Mouse (Mus musculus): Measurements from ENCODE around the gene Wwp2. TPM values are rescaled to one million over a fixed set of nuclear protein-coding genes. Genes with fewer than 3 reads are reported as not detected.

Gene Wwp2
- polyA plus RNA-seq, 1 experiment from 2014 or later = 41.2 TPM

DNA sequence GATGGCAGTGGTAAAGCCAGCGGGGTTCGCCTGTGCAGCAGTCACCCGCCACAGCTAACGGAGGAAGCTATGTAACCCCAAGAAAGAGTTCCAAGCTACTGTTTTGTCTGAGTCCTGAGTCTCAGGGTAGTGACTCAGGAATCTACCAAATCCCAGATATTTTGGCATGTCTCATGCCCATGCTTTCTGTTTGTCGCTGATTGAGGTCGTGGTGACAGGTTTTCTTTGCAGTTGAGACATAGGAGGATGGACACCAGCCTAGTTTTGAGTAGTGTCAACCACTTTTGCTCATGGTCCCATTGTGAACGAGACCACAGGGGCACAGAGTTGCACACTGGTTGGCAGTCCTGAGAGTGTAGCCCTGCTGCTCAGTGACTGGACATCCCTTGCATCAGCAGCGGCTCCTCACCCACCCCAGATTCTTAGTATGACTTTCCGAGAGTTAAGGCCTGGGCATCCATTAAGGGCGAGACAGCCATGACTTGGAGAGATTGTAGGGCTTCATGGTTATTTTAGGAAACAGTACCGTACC is 109.5 kb downstream of the Wwp2 start:
- H3K36me3 ChIP-seq = peaks cover 57% of the 10 kb centered on the region
- ATAC-seq (ENCODE audit: low read depth) = no peak
- peak overlapping the region; percentile 4; the same call in 1 of the 2 replicates for H3K4me3 ChIP-seq
- H3K4me1 ChIP-seq (replicated peaks) = peaks cover 17% of the 10 kb centered on the region; the same call in 1 of the 2 replicates
- H3K4me2 ChIP-seq = peak overlapping the region; percentile 16; the same call in 1 of the 2 replicates
- 93% methylated on average over 11 of the region's 11 CpGs for WGBS
- H3K9ac ChIP-seq = peak overlapping the region; percentile 38; the same call in 1 of the 2 replicates
- H3K27ac ChIP-seq (replicated peaks) = peak overlapping the region; percentile 18; the same call in 1 of the 2 replicates
- no peaks in the 10 kb centered on the region for H3K9me3 ChIP-seq
- no peaks in the 10 kb centered on the region for H3K27me3 ChIP-seq

DNA sequence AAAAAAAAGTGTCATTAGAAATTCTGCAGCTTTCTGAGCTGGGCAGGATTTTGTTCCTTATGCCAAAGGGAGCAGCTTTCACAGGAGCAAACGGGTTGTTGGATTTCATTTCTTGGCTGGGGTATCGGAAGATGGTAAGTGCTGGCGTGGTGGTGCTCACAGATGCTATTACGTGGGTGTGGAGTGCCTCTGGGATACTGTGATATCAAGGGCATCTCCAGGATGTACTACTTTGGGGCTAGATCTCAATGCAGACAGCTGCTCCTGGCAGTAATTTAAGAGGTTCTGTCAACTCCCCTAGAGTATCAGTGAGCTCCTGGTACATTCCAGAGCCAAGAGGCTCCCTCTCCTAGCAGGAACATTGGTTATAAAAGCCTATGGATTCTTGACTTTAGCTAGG is 110.0 kb downstream of the Wwp2 start:
- H3K9ac ChIP-seq = peak overlapping the region; percentile 34; the same call in 1 of the 2 replicates
- H3K36me3 ChIP-seq = peaks cover 57% of the 10 kb centered on the region
- no peak overlapping the region for H3K4me2 ChIP-seq
- H3K4me1 ChIP-seq (replicated peaks) = peaks cover 17% of the 10 kb centered on the region; the same call in 1 of the 2 replicates
- no peaks in the 10 kb centered on the region for H3K9me3 ChIP-seq
- H3K4me3 ChIP-seq = peak overlapping the region; percentile 4; the same call in 1 of the 2 replicates
- no peak for ATAC-seq (ENCODE audit: low read depth)
- 0 out of 2 replicates have a peak overlapping the region, but pooled peaks have one; percentile 18 for H3K27ac ChIP-seq (replicated peaks)
- no peaks in the 10 kb centered on the region for H3K27me3 ChIP-seq
- 95% methylated on average over 4 of the region's 4 CpGs for WGBS

DNA sequence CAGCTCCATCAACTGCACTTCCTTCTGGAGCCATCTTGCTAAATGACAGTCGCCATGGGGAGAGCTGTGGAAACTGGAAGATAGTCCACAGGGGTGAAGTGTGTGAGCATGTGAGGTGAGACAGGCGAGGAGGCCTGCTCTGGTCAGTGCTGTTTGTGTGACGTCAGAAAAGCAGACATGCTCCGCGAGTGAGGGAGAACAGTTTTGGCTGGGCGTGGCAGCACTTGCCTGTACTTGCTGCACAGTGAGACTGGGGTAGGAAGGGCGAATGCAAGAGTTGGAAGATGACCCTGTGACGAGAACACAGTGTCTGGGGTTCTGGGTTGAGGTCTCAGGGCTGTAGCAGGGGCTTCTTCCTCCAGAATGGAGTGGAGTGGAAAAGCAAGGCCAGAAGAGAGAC is 110.7 kb downstream of the Wwp2 start:
- 86% methylated on average over 8 of the region's 8 CpGs for WGBS
- Histone ChIP-seq H3K4me2 (no peak overlapping the region), H3K9me3 (no peaks in the 10 kb centered on the region), H3K4me3 (peak overlapping the region; percentile 4; the same call in 1 of the 2 replicates), H3K9ac (no peak overlapping the region), H3K27me3 (no peaks in the 10 kb centered on the region), H3K36me3 (peaks cover 55% of the 10 kb centered on the region), H3K27ac (replicated peaks) (no peak overlapping the region), H3K4me1 (replicated peaks) (peaks cover 17% of the 10 kb centered on the region; the same call in 1 of the 2 replicates)
- no peak for ATAC-seq (ENCODE audit: low read depth)

DNA sequence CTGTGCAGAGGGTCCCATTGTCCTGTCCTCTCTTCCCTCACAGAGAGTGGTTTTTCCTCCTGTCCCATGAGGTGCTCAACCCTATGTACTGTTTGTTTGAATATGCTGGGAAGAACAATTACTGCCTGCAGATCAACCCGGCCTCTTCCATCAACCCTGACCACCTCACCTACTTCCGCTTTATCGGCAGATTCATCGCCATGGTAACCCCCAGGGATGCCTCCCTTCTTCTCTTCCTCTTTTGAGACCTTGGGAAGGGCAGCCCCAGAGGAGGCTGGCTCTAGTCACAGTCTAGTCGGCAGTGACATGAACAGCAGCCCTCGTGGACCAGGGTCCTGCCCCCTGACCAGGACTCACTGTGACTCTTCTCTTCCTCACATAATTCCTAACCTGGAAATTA is 116.1 kb downstream of the Wwp2 start:
- Histone ChIP-seq H3K36me3 (peaks cover 71% of the 10 kb centered on the region), H3K27me3 (no peaks in the 10 kb centered on the region), H3K9me3 (no peaks in the 10 kb centered on the region), H3K9ac (0 out of 2 replicates have a peak overlapping the region, but pooled peaks have one; percentile 26), H3K4me3 (no peak overlapping the region), H3K4me2 (no peak overlapping the region), H3K27ac (replicated peaks) (no peak overlapping the region), H3K4me1 (replicated peaks) (peaks cover 23% of the 10 kb centered on the region)
- ATAC-seq (ENCODE audit: low read depth) = no peak
- 48% methylated on average over 6 of the region's 6 CpGs for WGBS

DNA sequence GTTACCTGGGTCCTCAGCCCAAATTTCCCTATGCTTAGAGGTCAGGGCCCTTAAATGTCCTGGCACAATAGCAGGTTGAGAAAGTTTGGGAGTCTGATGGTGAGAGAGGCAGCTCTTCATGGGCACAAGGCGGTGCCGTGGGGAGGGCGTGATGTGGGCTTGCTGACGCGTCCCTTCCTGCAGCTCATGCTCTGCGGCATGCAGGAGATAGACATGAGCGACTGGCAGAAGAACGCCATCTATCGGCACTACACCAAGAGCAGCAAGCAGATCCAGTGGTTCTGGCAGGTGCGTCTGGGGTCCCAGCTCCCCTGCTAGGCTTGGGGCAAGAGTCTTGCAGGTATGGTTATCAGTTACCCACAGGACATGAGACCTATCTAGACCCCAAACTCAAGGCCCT is 119.1 kb downstream of the Wwp2 start:
- Histone ChIP-seq H3K27me3 (no peaks in the 10 kb centered on the region), H3K4me2 (no peak overlapping the region), H3K36me3 (peaks cover 67% of the 10 kb centered on the region), H3K4me3 (no peak overlapping the region), H3K9me3 (no peaks in the 10 kb centered on the region), H3K4me1 (replicated peaks) (peaks cover 24% of the 10 kb centered on the region), H3K9ac (no peak overlapping the region), H3K27ac (replicated peaks) (no peak overlapping the region)
- 97% methylated on average over 10 of the region's 10 CpGs for WGBS
- ATAC-seq (ENCODE audit: low read depth) = no peak

DNA sequence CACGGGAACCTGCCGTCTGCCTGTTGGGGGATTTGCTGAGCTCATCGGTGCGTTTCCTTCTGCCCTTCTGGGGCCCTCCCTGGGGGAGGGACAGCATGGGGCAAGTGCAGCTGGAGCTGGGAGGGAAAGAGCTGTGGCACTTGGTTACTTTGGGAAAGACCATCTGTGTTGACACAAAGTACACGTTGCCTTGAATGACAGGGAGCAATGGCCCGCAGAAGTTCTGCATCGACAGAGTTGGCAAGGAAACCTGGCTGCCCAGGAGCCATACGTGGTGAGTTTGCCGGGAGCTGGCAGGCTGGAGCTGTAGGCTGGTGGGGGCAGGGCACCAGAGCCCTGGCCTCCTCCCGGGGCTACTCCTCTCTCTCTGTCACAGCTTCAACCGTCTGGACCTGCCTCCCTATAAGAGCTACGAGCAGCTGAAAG is 120.4 kb downstream of the Wwp2 start:
- Histone ChIP-seq H3K4me1 (replicated peaks) (peaks cover 24% of the 10 kb centered on the region), H3K27me3 (no peaks in the 10 kb centered on the region), H3K9ac (0 out of 2 replicates have a peak overlapping the region, but pooled peaks have one; percentile 6), H3K9me3 (no peaks in the 10 kb centered on the region), H3K4me2 (no peak overlapping the region), H3K27ac (replicated peaks) (no peak overlapping the region; the same call in 1 of the 2 replicates), H3K36me3 (peaks cover 55% of the 10 kb centered on the region), H3K4me3 (no peak overlapping the region)
- peak; percentile 62; the same call in 1 of the 2 replicates for ATAC-seq (ENCODE audit: low read depth)
- WGBS = 41% methylated on average over 12 of the region's 12 CpGs

DNA sequence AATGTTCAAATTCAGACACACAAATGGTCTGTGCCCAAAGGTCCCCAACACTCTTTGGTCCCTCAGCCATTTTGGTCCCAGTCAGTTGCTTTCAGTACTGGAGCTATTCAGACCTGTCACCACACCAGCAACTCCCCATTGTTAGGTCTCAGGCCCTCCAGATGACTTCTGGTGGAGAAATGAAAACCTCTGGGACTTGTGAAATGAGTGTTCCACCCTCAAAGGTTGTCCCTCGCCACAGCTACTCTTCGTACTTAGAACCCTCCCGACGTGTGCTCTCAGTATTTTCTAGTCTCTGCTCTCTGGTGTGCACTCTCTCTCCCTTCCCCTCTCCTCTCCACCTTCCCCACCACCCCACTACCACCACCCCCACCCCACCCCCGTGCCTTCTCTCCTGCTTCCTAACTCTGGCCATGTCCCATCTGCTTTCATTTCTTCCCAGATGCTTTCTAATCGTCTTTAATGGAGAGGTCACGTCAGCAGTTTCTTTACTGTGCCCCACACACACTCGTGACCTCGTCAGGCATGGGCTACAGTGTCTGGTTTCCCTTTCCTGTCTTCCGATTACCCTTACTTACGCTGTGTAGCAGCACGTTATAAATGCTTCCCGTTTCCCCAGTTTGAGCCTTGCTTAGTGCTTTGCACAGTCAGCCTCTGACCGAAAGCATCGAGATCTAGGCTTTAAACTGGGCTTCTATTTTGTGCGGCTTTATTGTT is 124.8 kb downstream of the Wwp2 start:
- 67% methylated on average over 16 of the region's 16 CpGs for WGBS
- H3K27me3 ChIP-seq = no peaks in the 10 kb centered on the region

DNA sequence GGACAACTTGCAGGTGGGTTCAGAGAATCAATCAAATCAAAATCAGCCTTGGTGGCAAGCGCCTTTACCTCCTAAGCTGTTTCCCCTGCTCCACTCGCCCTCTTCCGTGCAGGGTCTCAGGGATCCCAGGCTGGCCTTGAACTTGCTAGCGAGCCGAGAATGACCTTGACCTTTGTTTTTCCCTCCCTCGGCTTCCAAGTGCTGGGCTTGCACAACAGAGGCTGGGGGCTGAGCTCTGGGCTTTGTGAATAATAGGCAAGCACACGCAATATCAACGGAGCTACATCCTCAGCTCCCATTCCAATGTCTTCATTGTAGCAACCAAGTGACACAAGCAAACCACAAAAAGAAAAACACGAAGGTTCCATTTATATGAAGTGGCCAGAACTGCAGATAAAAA is 126.0 kb downstream of the Wwp2 start:
- Histone ChIP-seq H3K27me3 (no peaks in the 10 kb centered on the region), H3K9me3 (no peaks in the 10 kb centered on the region), H3K4me1 (replicated peaks) (0 out of 2 replicates have a peak, but pooled peaks cover 6% of the 10 kb centered on the region), H3K4me2 (no peak overlapping the region), H3K9ac (no peak overlapping the region), H3K27ac (replicated peaks) (no peak overlapping the region), H3K36me3 (peaks cover 13% of the 10 kb centered on the region), H3K4me3 (no peak overlapping the region)
- WGBS = 75% methylated on average over 9 of the region's 9 CpGs
- no peak for ATAC-seq (ENCODE audit: low read depth)

More for the DNA sequence above, 124.8 kb downstream of the Wwp2 start:
- Histone ChIP-seq H3K27ac (replicated peaks) (no peak overlapping the region), H3K9ac (no peak overlapping the region), H3K9me3 (no peaks in the 10 kb centered on the region), H3K4me3 (no peak overlapping the region), H3K4me1 (replicated peaks) (peaks cover 17% of the 10 kb centered on the region), H3K36me3 (peaks cover 22% of the 10 kb centered on the region), H3K4me2 (no peak overlapping the region)
- no peak for ATAC-seq (ENCODE audit: low read depth)

DNA sequence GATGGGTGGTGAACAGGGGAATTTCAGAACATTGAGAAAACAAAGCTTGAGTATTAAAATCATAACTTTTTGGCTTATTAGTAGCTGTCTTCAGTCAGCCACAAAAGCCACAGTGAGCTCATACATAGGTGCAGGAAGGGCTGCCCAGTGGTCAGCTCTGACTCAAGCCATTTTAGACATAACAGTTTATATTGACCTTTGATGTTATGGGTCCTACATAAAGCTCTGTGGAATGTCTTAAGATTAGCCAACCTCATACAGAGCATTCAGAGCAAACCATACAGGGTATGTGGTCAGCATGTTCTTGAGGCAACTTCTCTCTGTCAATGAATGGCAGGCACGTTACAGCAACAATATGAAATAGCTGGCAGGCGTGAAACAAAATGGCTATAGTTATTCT is 134.9 kb downstream of the Wwp2 start:
- no peak for ATAC-seq (ENCODE audit: low read depth)
- Histone ChIP-seq H3K4me3 (no peak overlapping the region), H3K9me3 (no peaks in the 10 kb centered on the region), H3K27me3 (no peaks in the 10 kb centered on the region), H3K27ac (replicated peaks) (no peak overlapping the region), H3K4me1 (replicated peaks) (no peaks in the 10 kb centered on the region), H3K36me3 (no peaks in the 10 kb centered on the region), H3K9ac (no peak overlapping the region), H3K4me2 (no peak overlapping the region)
- WGBS = 89% methylated on average over 2 of the region's 2 CpGs

DNA sequence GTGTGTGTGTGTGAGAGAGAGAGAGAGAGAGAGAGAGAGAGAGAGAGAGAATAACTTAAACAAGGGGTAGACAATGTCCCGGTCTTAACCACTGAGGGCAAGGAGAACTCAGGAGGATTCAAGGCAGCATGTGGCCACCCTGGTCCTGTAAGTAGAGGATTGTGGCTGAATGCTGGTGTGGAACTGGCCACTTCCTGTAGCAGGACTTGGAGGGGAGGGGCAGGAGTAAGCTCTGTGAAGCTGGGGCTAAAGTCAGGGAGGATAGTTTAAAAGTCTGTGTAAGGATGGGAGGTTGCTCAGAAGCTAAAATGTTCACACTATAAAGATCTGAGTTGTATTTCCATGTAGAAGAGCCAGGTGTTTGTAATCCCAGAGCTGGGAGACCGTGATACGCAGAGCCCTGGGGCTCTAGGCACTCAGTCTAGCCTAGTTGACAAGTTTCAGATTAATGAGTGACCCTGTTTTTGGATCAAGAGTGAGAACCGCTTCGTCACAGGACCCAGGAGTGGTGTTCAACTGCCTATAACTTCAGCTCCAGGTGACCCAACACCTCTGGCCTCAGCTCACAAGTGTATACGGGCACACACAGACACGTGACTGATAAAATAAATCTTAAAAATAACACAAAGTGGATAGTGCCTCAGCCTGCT is 135.4 kb downstream of the Wwp2 start:
- Histone ChIP-seq H3K4me3 (no peak overlapping the region), H3K27me3 (no peaks in the 10 kb centered on the region), H3K4me2 (no peak overlapping the region), H3K27ac (replicated peaks) (no peak overlapping the region), H3K36me3 (no peaks in the 10 kb centered on the region), H3K9ac (no peak overlapping the region), H3K9me3 (no peaks in the 10 kb centered on the region), H3K4me1 (replicated peaks) (peaks cover 4% of the 10 kb centered on the region; the same call in 1 of the 2 replicates)
- no peak for ATAC-seq (ENCODE audit: low read depth)
- 86% methylated on average over 7 of the region's 7 CpGs for WGBS

DNA sequence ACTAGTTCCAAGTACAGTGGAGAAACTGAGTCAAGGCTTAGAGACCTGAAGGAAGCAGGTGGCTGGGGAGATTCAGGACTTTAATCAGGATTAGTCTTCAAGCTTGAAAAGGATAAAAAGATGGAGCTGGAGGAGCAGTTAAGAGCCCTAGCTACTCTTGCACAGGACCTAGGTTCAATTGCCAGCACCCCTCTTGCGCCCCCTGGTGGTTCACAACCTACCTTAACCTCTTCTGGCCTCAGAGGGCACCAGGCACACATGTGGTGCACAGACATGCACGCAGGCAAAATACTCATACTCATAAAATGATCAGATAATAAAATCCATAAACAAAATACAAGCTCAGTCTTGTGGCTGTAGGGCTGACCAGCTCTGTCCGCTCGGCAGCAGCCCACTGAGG is 136.3 kb downstream of the Wwp2 start:
- Histone ChIP-seq H3K4me2 (no peak overlapping the region), H3K36me3 (no peaks in the 10 kb centered on the region), H3K9ac (no peak overlapping the region), H3K4me1 (replicated peaks) (peaks cover 4% of the 10 kb centered on the region; the same call in 1 of the 2 replicates), H3K4me3 (no peak overlapping the region), H3K9me3 (no peaks in the 10 kb centered on the region), H3K27ac (replicated peaks) (no peak overlapping the region), H3K27me3 (no peaks in the 10 kb centered on the region)
- 0 out of 2 replicates have a peak, but pooled peaks have one; percentile 33 for ATAC-seq (ENCODE audit: low read depth)
- WGBS = 49% methylated on average over 4 of the region's 4 CpGs

DNA sequence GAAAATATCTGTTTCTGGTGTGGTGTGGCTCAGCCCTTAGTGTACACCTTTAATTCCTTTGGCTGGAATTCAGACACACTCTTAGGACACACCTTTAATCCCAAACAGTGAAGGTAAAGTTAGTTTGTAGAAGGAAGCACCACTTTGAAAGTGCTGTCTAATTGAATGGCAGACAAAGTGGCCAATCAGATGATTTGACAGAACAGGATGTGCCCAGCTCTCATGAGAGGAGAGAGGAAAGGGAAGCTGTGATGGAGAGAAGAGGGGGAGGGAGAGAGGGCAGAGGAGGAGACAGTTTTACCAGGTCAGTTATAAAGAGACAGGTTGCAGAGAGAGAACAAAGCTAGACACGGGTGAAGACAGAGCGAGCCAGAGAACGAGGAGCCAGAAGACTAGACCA is 138.6 kb downstream of the Wwp2 start:
- Histone ChIP-seq H3K9me3 (no peaks in the 10 kb centered on the region), H3K4me2 (no peak overlapping the region), H3K27ac (replicated peaks) (no peak overlapping the region), H3K4me1 (replicated peaks) (peaks cover 4% of the 10 kb centered on the region; the same call in 1 of the 2 replicates), H3K9ac (no peak overlapping the region), H3K27me3 (no peaks in the 10 kb centered on the region), H3K36me3 (peaks cover 22% of the 10 kb centered on the region), H3K4me3 (no peak overlapping the region)
- 86% methylated on average over 3 of the region's 3 CpGs for WGBS
- no peak for ATAC-seq (ENCODE audit: low read depth)

Measured in neural tube, embryonic 13.5 days (tissue).